Mouse (Mus musculus) kidney, postnatal 25 days (tissue): ENCODE data around the gene Pou3f1.
A peak's percentile ranks its signal among the peaks of the same experiment; 100 is the strongest.

Experiments used
- DNase-seq, 2 experiments: peaks; one replicate each; pipeline ENCODE4 v3.0.0; 2021; ENCODE audit warnings: mixed read lengths in 2 of 2

Pou3f1 gene

DNA sequence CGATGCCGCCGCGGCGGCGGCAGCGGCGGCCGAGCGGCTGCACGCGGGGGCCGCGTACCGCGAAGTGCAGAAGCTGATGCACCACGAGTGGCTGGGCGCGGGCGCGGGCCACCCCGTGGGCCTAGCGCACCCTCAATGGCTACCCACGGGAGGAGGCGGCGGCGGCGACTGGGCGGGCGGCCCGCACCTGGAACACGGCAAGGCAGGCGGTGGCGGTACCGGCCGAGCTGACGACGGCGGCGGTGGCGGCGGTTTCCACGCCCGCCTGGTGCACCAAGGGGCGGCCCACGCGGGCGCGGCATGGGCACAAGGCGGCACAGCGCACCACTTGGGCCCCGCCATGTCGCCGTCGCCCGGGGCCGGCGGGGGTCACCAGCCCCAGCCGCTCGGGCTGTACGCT, 1.2 kb downstream of the Pou3f1 start:
- no peak for DNase-seq

GRCm38 (mm10) chr4:124658412-124658851, 1.8 kb downstream of the Pou3f1 start:
- no peak for DNase-seq

DNA sequence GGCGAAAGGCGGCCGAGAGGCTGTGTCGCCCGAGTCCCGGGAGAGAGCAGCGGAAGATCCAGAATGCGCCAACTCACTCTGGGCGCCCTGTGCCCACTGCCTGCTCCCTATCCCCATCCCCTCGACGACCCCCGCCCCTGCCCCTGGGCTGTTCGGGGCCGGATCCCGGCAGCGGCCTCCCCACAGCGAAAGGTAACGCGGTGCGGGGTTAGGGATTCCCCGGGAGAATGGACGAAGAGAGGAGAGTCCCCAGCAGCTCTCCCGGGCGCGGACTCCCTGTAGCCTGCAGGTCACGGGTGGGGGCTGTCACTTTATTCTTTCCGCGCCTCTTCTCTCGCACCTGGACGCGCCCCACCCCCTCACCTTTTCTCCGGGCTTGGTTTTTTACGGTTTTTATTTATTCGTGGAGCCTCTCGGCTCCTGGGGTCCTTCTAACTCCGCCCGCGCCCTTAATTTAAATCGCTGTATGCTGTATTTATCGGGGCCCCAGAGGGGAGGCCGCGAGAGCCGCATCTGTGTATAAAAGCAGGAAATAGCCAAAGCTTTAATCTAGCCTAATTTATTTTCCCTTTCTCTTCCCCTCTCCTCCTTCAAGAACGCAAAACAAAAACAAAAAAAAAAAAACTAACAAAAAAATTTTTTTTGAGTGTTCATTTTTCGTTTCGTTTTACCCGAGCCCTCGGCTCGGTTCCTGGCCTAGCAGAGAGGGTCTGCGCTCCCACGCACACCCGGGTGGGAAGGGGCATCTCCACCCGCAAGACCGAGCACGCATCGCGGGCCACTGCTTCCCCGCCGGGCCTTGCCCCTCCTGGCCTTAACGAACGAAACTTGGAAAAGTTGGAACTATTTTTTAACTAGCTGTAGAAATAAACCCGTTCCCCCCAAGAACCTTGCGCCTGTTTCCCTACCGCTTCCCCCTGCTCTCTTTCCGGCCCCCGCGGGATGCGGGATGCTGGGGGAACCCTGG, 2.9 kb downstream of the Pou3f1 start:
- no peak for DNase-seq

GRCm38 (mm10) chr4:124660603-124661002, 4.0 kb downstream of the Pou3f1 start:
- no peak for DNase-seq

DNA sequence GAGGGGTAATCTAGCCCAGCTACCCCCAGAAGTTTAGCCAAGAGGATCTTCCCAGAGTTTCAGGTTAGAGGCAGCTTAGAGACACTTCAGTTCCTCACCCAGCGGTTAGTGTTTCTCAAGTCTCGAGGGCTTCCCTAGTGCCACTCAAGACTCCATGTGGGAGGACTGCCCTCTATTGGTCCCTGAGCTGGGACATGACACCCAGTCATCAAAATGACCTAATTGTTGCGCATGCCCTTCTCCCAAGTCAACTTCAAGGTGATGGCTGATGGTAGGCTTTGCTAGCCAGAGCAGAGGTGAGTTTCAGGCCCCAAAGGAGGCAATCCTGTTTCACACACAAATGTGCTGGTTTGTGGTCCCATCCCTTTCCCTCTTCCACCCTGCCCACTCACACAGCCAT, 6.4 kb downstream of the Pou3f1 start:
- no peak for DNase-seq

DNA sequence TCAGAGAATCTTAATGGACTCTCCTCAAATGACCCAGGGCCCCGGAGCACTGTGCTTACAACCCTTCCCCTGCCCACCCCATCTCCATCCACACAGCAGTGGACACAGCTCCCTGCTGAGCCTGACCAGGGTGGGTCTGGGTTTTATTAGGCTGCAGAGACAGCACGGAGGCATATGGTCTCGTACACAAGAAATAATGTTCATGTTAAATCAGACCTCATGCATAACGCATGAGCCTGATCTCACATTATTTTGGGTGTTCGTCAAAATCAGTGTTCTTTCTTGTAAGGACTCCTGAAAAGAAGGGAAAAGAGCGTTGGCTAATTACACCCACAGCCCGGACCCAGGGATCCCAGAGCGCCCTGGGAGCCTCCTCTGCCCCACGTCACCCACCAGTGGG, 7.6 kb downstream of the Pou3f1 start:
- no peak for DNase-seq

- DNase-seq: no peak
Measured at GRCm38 (mm10) chr4:124664604-124665003, 8.0 kb downstream of the Pou3f1 start.

- DNase-seq: no peak
Measured at GRCm38 (mm10) chr4:124667476-124668033, 10.9 kb downstream of the Pou3f1 start.

GRCm38 (mm10) chr4:124668078-124668477, 11.5 kb downstream of the Pou3f1 start:
- no peak for DNase-seq

DNA sequence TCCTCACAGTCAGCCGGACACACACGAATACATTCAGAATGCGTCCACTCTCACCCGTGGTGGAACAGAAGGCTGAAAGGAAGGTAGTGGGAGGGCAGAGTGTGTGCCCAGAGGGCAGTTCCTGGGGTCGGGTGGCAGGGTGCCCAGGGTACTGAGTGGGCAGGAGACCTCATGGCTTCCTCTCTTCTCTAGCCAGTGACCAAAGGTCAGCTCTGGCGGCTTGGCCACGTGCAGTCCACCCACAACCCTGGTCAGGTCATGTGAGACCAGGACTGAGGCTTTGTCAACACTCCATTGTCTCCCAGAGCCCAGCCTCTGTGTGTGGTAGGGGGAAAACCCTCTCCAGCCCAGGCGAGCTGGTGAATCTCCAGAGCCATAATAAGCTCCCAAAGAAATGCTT, 13.6 kb downstream of the Pou3f1 start:
- peak; percentile 72 to 89 for DNase-seq

GRCm38 (mm10) chr4:124671583-124671982, 15.0 kb downstream of the Pou3f1 start:
- DNase-seq: no peak

- DNase-seq: no peak
Measured at GRCm38 (mm10) chr4:124672347-124673320, 16.0 kb downstream of the Pou3f1 start.

- no peak for DNase-seq
Measured at GRCm38 (mm10) chr4:124674334-124675032, 17.9 kb downstream of the Pou3f1 start.

DNA sequence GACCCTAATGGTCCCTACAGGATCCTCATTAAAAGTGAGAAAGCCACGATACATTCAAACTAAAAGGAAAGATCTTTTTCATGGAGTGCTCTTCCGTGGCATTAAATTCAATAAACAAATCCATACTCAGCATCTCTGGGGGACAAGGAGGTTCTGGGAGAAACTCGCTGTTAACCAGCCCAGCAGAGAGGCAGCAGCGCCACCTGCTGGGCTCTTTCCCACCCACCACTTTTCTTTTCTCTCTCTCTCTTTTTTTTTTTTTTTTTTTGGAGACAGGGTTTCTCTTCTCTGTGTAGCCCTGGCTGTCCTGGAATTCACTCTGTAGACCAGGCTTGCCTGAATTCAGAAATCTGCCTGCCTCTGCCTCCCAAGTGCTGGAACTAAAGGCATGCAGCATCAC, 18.4 kb downstream of the Pou3f1 start:
- DNase-seq: peak; percentile 61 to 78

GRCm38 (mm10) chr4:124675958-124676357, 19.4 kb downstream of the Pou3f1 start:
- no peak for DNase-seq

DNA sequence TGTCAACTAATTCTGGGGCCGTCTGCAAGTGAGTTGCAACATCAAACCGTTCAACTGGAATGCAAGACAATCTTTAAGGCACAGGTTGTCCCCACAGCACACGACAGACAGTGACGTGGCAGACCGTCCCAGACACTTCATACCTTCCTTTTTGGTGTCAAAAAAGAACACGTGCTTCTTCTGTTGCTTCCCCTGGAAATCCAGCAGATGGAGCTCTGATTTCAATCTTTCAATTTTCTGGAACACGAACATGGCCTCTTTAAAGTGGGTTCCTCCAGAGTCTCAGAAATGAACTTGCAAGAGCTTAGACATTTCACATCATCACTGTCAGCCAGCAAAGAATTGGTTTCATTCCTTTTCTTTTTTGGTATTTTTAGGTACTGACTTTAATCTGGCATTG, 25.7 kb downstream of the Pou3f1 start:
- no peak for DNase-seq

GRCm38 (mm10) chr4:124683474-124683873, 26.9 kb downstream of the Pou3f1 start:
- no peak for DNase-seq

DNA sequence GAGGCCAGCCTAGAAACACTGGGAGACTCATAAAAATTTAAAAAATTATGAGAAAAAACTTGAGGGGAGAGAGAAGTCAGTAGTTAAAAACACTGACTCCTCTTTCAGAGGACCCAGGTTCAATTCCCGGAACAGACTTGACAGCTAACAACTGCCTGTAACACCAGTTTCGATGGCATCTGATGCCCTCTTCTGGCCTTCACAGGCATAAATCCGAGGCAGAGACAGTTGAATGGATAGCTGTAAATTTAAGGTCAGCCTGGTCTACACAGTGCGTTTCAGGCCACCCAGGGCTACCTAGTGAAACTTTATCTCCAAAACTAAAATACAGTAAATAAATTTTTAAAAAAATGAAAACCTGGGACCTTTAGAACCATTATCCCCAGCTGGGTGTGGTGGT, 28.4 kb downstream of the Pou3f1 start:
- no peak for DNase-seq

DNA sequence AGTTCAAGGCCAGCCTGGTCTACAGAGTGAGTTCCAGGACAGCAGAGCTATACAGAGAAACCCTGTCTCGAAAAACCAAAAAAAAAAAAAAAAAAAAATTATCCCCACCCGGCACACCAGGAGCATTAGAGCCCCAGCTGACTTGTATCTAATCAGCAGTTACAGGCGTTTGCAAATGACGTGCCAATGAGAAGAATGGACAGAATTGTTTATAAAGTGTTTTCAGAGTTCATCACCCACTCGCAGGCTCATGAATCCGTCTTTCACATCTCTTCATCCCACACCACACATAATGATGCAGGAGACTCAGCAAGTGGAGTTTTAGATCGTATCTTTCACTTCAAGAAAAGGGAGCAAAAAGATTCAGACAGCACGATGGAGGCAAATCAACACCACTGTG, 28.8 kb downstream of the Pou3f1 start:
- no peak for DNase-seq

DNA sequence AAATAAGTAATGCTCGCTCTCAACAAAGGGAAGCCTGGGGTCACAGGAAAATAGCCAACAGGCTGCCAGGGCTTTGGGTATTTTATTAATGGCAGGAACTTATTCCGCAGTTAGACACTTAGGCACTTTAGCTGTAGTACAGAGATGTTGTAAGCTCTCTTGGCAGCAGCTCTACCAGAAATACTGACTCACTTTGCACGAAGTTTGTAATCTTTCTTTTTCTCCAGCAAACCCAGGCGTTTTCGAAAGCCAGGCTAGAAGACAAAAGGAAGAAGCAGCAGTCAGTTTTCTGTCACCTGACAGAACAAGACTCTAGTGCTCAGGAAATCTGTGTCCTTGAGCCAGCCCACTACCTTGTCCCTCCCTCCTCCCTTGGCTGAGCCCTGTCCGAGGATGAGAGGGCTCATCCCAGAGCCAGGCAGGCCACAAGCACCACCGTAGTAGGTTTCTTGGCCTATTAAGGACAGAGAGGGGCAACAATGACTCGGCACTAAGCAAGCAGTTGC, 29.3 kb downstream of the Pou3f1 start:
- no peak for DNase-seq

- no peak for DNase-seq
Measured at GRCm38 (mm10) chr4:124691455-124691854, 34.8 kb downstream of the Pou3f1 start.

DNA sequence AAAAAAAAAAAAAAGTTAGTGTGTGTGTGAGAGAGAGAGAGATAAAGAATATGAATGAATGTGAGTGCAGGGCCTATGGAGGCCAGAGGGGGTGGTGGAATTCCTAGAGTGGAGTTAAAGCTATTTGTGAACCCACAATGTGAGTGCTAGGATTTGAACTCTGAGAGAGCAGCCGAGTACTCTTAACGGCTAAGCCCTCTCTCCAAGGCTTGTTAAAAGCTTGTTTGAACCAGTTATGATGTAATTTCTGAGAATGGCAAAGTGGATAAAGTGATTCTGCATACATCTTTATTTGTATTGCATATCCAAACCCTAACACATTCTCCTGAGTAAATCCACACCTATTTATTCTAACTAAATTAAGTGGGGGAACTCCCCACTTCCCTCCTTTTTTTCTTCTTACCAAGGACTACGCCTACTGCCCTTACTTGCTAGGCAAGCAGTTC, 35.8 kb downstream of the Pou3f1 start:
- DNase-seq: no peak
